Mouse (Mus musculus) frontal cortex, adult 2 months (tissue): Measurements from ENCODE around the gene Psmb5. TPM values are rescaled to one million over a fixed set of nuclear protein-coding genes. Genes with fewer than 3 reads are reported as not detected.

Experiments used
- polyA plus RNA-seq: library from polyadenylated mRNA; depleted of rRNA; stranded (reverse); fragments of >200 nt; gene quantifications from 2 replicates; pipeline ENCODE4 v1.2.3, GENCODE M21; 2012; rRNA removed

The Psmb5 gene
- polyA plus RNA-seq, 1 experiment = 178 TPM

Other genes starting within 250 kb of the Psmb5 start
- gene Slc7a7, start 200.2 kb downstream of the Psmb5 start, polyA plus RNA-seq = 2.9 and 3.3 TPM in 2 replicates
- gene Mrpl52, start 191.1 kb downstream of the Psmb5 start, polyA plus RNA-seq = 137 and 147 TPM in 2 replicates
- 17.3 and 22.0 TPM in 2 replicates for gene Mmp14, start 186.4 kb downstream of the Psmb5 start, polyA plus RNA-seq
- gene Lrp10, start 153.9 kb downstream of the Psmb5 start, polyA plus RNA-seq = 34.4 and 37.4 TPM in 2 replicates
- gene Rem2, start 141.9 kb downstream of the Psmb5 start, polyA plus RNA-seq = 5.3 and 7.3 TPM in 2 replicates
- 54.1 and 56.2 TPM in 2 replicates for gene Prmt5, start 100.5 kb downstream of the Psmb5 start, polyA plus RNA-seq
- 7.2 and 8.2 TPM in 2 replicates for gene Haus4, start 63.4 kb downstream of the Psmb5 start, polyA plus RNA-seq
- 2.3 and 2.8 TPM in 2 replicates for gene Ajuba, start 40.5 kb downstream of the Psmb5 start, polyA plus RNA-seq
- 5.8 and 7.6 TPM in 2 replicates for gene 4931414P19Rik, start 12.0 kb downstream of the Psmb5 start, polyA plus RNA-seq
- gene Psmb11, start 3.4 kb upstream of the Psmb5 start, polyA plus RNA-seq = 0.46 and 0.54 TPM in 2 replicates
- not detected in 2 replicates for gene Gm17606, start 22.9 kb upstream of the Psmb5 start, polyA plus RNA-seq
- 15.1 and 18.1 TPM in 2 replicates for gene Cdh24, start 23.3 kb upstream of the Psmb5 start, polyA plus RNA-seq
- 36.3 and 36.6 TPM in 2 replicates for gene 1700123O20Rik, start 68.2 kb upstream of the Psmb5 start, polyA plus RNA-seq
- 239 and 246 TPM in 2 replicates for gene Acin1, start 68.9 kb upstream of the Psmb5 start, polyA plus RNA-seq
- gene Gm29776, start 80.8 kb upstream of the Psmb5 start, polyA plus RNA-seq = 0.08 and 0.20 TPM in 2 replicates
- gene Cebpe, start 94.2 kb upstream of the Psmb5 start, polyA plus RNA-seq = 0.17 TPM in 1 of 2 replicates, not detected in the other
- 41.2 and 43.0 TPM in 2 replicates for gene Slc7a8, start 163.9 kb upstream of the Psmb5 start, polyA plus RNA-seq
- 0.13 TPM in 1 of 2 replicates, not detected in the other for gene Rnf212b, start 196.1 kb upstream of the Psmb5 start, polyA plus RNA-seq